Mouse (Mus musculus) forebrain, postnatal 0 days (tissue): ENCODE results near the gene Ssh2. TPM values are rescaled to one million over a fixed set of nuclear protein-coding genes. Genes with fewer than 3 reads are reported as not detected.

Source experiments
- ATAC-seq: fragments of 200-750 bp; cut with Nextera tagmentation; 2 replicates; pipeline ENCODE4 v1.8.0; 2017; ENCODE audit warnings: mild to moderate bottlenecking, moderate library complexity
- DNase-seq: peaks from one replicate; pipeline ENCODE4 v3.0.0-alpha.2; 2015
- H3K27ac ChIP-seq: fragments of 300-500 bp; sonication (generic); 2 replicates; pipeline ENCODE4 v1.5.1; 2014; ENCODE audit warnings: low read depth, mild to moderate bottlenecking, antibody characterized with exemption, low read length, moderate library complexity, mixed read lengths
- H3K27me3 ChIP-seq: fragments of 300-500 bp; sonication (generic); 2 replicates; pipeline ENCODE4 v1.6.1; 2014; ENCODE audit warnings: mild to moderate bottlenecking, low read length, mixed read lengths; ENCODE audit not compliant: insufficient read depth
- H3K36me3 ChIP-seq: fragments of 300-500 bp; sonication (generic); 2 replicates; pipeline ENCODE4 v1.6.1; 2014; ENCODE audit warnings: mild to moderate bottlenecking, moderate library complexity; ENCODE audit not compliant: insufficient read depth
- H3K4me1 ChIP-seq: fragments of 300-500 bp; sonication (generic); 2 replicates; pipeline ENCODE4 v1.6.1; 2014; ENCODE audit warnings: antibody characterized with exemption; ENCODE audit not compliant: insufficient read depth
- H3K4me2 ChIP-seq: fragments of 300-500 bp; sonication (generic); 2 replicates; pipeline ENCODE4 v1.6.1; 2014; ENCODE audit warnings: low read depth, mild to moderate bottlenecking, moderate library complexity
- H3K4me3 ChIP-seq: fragments of 300-500 bp; sonication (generic); 2 replicates; pipeline ENCODE4 v1.5.1; 2014; ENCODE audit warnings: low read depth, low read length, mixed read lengths
- H3K9ac ChIP-seq: fragments of 300-500 bp; sonication (generic); 2 replicates; pipeline ENCODE4 v1.6.1; 2014; ENCODE audit warnings: mild to moderate bottlenecking
- H3K9me3 ChIP-seq: fragments of 300-500 bp; sonication (generic); 2 replicates; pipeline ENCODE4 v1.6.1; 2016; ENCODE audit warnings: low read length
- CTCF ChIP-seq: sonication (generic); IDR thresholded peaks from 2 replicates; pipeline ENCODE4 v1.5.1; 2016; ENCODE audit warnings: antibody characterized with exemption, control low read depth, low read depth
- WGBS: fragments of 180-500 bp; shearing (Covaris S2); extraction: QIAGEN DNeasy Blood & Tissue Kit; methylation state at CpG from one replicate; pipeline ENCODE4 v1.1.7; 2014; 5-methylcytosine and 5-hydroxymethylcytosine counted together
- polyA plus RNA-seq: library from polyadenylated mRNA; unstranded; fragments of >200 nt; fragmentation: Nextera tagmentation; extraction: Ambion mirVana; gene quantifications from 2 replicates; pipeline ENCODE4 v1.2.1, GENCODE M21; 2015
- total RNA-seq: library from RNA; depleted of rRNA; stranded (reverse); fragments of >200 nt; gene quantifications from 2 replicates; pipeline ENCODE4 v1.2.3, GENCODE M21; 2014

Gene Ssh2
- total and polyA plus RNA-seq, 2 experiments from 2014 or later, result 12.7 to 40.2 TPM

DNA sequence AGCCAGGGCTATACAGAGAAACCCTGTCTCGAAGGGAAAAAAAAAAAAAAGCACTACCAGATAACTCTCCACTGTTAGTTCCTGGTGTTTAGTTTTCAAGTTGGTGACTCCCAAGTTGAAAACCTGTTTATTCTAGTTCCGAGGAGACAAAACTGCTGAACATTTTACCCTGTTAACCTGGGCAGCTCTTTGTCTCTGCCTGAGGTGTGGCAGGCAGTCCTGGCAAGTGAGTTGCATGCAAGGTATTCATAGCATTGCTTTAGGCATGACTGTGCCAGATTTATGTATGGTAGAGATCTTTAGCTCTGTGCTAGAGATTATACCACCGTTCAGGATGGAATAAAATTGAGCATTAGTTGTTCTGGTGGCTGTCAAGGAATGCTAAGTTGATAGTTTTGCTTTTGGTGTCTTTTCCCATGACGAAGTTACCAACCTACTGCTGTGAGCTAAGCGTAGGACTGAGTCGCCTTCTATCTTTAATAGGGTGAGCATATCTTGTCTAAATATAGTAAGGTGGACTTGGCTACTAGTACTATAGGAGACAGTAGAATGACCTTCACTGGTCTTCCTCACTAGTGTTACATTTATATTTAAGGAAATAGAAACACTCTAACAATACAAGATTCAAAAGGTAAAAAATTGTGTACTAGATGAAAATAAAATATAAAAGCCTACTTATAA lies 149.8 kb downstream of the Ssh2 start:
- Histone ChIP-seq H3K27ac (no peak overlapping the region), H3K9me3 (no peaks in the 10 kb centered on the region), H3K27me3 (no peaks in the 10 kb centered on the region), H3K4me1 (no peaks in the 10 kb centered on the region), H3K9ac (no peak overlapping the region), H3K36me3 (no peaks in the 10 kb centered on the region), H3K4me2 (no peak overlapping the region), H3K4me3 (no peak overlapping the region)
- DNase-seq (no peak), ATAC-seq (no peak)
- 93% methylated on average over 6 of the region's 6 CpGs for WGBS
- TF ChIP-seq CTCF, result no peak

DNA sequence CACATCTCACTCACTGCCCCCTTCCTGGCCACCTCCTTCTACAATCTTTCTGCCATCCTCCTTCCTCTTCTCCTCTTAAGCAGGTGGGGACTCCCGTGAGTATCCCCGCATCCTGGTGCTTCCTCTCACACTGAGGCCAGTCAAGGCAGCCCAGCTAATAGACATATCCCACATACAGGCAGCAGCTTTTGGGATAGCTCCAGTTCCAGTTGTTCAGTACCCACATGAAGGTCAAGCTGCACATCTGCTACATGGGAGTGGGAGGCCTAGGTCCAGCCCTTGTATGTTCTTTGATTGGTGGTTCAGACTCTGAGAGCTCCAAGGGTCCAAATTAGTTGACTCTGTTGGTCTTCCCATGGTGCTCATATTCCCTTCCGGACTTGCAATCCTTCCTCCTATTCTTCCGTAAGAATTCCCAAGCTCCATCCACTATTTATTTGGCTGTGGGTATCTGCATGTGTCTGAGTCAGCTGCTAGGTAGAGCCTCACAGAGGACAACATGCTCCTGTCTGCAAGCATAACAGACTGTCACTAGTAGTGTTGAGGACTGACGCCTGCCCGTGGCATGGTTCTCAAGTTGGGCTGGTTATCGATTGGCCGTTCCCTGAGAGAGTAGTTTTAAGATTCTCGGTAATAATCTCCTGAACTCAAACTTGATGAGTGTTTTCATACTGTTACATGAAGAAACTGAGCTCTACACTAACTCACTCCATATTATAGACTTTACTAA lies 151.6 kb downstream of the Ssh2 start:
- Histone ChIP-seq H3K27ac (no peak overlapping the region), H3K4me2 (no peak overlapping the region), H3K9me3 (no peaks in the 10 kb centered on the region), H3K4me3 (no peak overlapping the region), H3K4me1 (no peaks in the 10 kb centered on the region), H3K36me3 (no peaks in the 10 kb centered on the region), H3K27me3 (no peaks in the 10 kb centered on the region), H3K9ac (no peak overlapping the region)
- no peak for ATAC-seq
- DNase-seq, result no peak
- no peak for TF ChIP-seq CTCF
- 95% methylated on average over 9 of the region's 9 CpGs for WGBS

DNA sequence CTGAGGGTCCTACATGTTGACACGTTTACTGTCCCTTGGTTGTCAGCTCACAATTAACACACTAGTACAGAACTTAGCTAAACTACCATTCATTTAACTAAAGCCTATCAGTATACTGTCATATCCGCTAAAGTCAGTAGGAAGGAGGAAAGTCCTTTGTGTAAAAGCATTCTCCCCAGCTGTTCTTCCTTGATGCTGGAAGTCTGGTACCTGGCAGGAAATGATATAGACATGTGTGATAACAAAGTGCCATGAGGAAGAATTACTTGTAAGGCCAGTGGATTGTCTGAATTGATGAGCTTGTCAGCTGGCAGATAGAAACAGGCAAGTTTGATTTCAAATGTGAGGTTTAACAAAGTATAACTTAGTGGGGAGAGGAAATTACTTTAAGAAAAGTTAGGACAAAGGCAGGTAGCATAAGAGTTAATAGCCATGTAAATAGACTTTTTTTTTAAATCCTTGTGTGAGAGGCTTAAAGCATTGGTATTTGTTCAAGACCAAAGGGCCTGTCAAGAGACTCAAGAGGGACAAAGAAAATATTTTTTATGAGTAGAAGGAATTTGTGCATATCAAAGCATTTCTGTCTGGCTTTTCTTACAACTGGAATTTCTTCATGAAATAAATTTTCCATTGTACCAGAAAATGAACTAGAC lies 153.2 kb downstream of the Ssh2 start:
- no peak overlapping the region for H3K27ac ChIP-seq
- H3K36me3 ChIP-seq, result no peaks in the 10 kb centered on the region
- H3K27me3 ChIP-seq, result no peaks in the 10 kb centered on the region
- no peaks in the 10 kb centered on the region for H3K4me1 ChIP-seq
- no peak overlapping the region for H3K9ac ChIP-seq
- no peak overlapping the region for H3K4me3 ChIP-seq
- DNase-seq (no peak), ATAC-seq (no peak)
- no peak overlapping the region for H3K4me2 ChIP-seq
- 85% methylated on average over 2 of the region's 2 CpGs for WGBS
- H3K9me3 ChIP-seq, result no peaks in the 10 kb centered on the region
- TF ChIP-seq CTCF, result no peak

DNA sequence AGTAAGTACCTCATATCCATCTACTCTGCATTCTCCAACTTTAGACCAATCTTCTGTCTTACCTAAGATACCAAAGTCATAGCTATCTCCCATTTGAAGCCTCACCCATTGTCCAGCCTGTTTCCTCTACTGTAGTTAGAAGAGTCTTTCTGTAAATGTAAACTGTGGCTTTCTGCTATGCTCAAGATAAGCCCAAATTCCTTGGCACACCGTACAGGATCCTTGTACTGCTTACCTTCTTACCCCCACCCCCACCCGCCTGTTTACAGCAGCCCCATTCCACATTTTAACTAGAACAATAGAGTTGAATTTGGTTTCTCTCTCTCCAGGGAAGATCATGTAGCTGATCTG lies 153.7 kb downstream of the Ssh2 start:
- H3K36me3 ChIP-seq, result no peaks in the 10 kb centered on the region
- TF ChIP-seq CTCF, result no peak
- no peak overlapping the region for H3K27ac ChIP-seq
- no peaks in the 10 kb centered on the region for H3K9me3 ChIP-seq
- no peak for ATAC-seq
- no peak overlapping the region for H3K9ac ChIP-seq
- no peak overlapping the region for H3K4me2 ChIP-seq
- no peak for DNase-seq
- 87% methylated on average over 2 of the region's 2 CpGs for WGBS
- H3K4me1 ChIP-seq, result no peaks in the 10 kb centered on the region
- no peaks in the 10 kb centered on the region for H3K27me3 ChIP-seq
- H3K4me3 ChIP-seq, result no peak overlapping the region

DNA sequence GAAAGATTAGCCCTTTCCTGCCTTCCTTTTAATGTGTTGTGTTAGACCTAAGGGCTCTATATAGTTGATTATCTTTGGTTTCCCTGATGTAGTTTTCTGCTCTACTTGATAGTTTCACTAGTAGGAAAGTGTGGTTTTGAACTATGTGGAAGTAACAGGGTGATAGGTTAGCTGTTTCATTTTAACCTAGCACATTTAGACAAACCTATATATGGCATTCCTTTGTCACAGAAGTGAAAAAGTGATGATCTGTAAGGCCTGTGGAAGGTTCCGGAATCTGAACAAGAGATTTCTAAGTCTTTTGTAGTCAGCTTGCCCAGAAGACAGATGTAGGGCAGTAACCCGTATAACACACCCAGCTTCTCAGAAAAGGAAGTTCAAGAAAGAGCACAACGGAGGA lies 155.0 kb downstream of the Ssh2 start:
- Histone ChIP-seq H3K9me3 (no peaks in the 10 kb centered on the region), H3K27ac (no peak overlapping the region), H3K9ac (no peak overlapping the region), H3K4me2 (no peak overlapping the region), H3K36me3 (no peaks in the 10 kb centered on the region), H3K4me1 (no peaks in the 10 kb centered on the region), H3K27me3 (no peaks in the 10 kb centered on the region), H3K4me3 (no peak overlapping the region)
- ATAC-seq (no peak), DNase-seq (no peak)
- 87% methylated on average over 3 of the region's 3 CpGs for WGBS
- no peak for TF ChIP-seq CTCF

DNA sequence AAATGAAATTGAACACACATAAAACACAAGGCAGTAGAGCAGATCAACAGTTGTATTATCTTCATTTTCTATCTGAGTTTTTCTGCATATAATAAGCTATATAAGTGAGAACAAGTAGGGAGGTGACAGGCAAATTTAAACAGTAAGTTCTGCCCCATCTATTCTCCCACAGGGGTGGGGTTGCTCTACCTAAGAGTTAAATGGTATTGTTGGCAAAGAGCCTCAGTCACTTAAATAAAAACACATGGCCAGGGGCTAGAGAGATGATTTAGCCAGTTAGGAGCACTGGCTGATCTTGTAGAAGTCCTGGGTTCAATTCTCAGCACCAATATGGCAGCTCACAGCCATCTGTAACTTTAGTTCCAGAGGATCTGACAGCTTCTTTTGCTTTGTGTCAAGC lies 155.6 kb downstream of the Ssh2 start:
- Histone ChIP-seq H3K36me3 (no peaks in the 10 kb centered on the region), H3K9me3 (no peaks in the 10 kb centered on the region), H3K27ac (no peak overlapping the region), H3K27me3 (no peaks in the 10 kb centered on the region), H3K4me3 (no peak overlapping the region), H3K4me2 (no peak overlapping the region), H3K9ac (no peak overlapping the region), H3K4me1 (no peaks in the 10 kb centered on the region)
- DNase-seq (no peak), ATAC-seq (no peak)
- TF ChIP-seq CTCF, result no peak

DNA sequence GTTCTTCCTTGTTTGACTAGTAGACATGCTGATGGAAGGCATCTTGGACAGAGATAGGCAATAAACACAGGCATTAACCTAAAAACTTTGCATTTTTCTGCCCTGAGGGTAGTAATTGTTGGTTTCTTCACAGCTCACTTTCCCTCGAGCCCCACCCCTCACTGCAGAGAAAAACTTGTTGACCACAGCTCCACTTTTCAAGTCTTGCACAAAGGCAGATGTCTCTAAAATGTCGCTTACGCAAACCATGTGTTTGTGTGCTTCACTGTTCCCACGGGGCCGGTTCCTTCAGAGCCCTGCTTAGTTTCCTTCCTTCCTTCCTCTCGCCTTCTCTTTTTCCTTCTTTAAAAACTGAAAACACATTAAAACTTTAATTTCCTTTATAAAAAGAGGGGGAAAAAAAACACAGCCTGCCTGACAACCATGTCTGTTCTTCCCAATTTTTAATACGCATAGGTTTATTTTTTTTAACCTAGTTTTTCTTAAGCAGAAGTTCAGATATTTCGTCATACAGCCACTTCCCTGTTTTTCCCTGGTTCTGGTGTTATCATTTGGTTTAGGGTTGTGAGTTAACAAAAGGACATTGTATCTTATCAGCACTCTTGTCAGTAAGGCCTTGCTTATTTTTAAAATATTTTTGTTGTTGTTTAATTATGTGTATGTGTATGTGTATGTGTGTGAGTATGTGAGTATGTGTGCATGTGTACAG lies 156.3 kb downstream of the Ssh2 start:
- WGBS, result 74% methylated on average over 8 of the region's 8 CpGs
- Histone ChIP-seq H3K9me3 (no peaks in the 10 kb centered on the region), H3K36me3 (no peaks in the 10 kb centered on the region), H3K4me1 (no peaks in the 10 kb centered on the region), H3K4me2 (no peak overlapping the region), H3K4me3 (no peak overlapping the region), H3K27ac (no peak overlapping the region), H3K9ac (no peak overlapping the region), H3K27me3 (no peaks in the 10 kb centered on the region)
- DNase-seq, result no peak
- no peak for ATAC-seq
- no peak for TF ChIP-seq CTCF
